Mouse (Mus musculus): Measurements from ENCODE around the gene Syne3.

The Syne3 gene

DNA sequence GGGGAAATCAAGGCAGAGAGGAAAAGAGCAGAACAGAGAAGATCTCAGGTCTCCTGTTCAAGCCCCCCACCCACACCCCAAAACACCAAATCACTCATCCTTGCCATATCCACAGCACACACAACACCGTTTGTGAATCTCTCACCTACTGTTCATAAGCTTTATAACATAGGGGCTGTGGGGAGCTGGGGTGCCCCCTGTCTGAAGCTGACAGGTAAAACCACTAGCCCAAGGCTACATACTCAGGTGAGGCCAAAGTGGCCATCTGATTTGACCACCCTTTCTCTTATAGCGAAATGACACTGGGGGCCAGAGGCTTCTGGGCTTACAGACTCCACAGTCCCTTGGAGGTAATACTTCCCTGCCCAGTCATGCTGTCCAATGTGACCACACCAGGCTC is 1.5 kb downstream of the Syne3 start:
- in situ Hi-C loops (cut with MboI; ENCODE audit: unreplicated experiment in 2 of 2) = loop anchor here (10.0 to 25.0 kb wide), 3 partner anchors 253 to 1671 kb away; partner anchors contain the start of genes Dicer1 (in 1 of the 2) and Otub2 (in 1 of the 2)

DNA sequence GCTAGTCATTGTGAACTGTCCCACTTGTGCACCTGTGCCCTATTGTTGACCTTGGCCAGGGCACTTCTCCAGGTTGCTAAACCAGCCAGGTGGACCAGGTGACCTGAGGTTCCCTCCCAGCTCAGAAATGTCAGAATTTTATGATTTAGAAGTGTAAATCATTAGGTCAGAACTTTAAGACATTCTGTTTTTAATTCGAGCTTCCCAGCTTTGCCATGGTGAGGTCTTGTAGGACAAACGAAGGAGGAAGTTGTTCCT is 4.0 kb downstream of the Syne3 start:
- in situ Hi-C loops (cut with MboI; ENCODE audit: unreplicated experiment in 2 of 2) = loop anchor here (10.0 to 25.0 kb wide), 3 partner anchors 251 to 1668 kb away; partner anchors contain the start of genes Dicer1 (in 1 of the 2) and Otub2 (in 1 of the 2)

DNA sequence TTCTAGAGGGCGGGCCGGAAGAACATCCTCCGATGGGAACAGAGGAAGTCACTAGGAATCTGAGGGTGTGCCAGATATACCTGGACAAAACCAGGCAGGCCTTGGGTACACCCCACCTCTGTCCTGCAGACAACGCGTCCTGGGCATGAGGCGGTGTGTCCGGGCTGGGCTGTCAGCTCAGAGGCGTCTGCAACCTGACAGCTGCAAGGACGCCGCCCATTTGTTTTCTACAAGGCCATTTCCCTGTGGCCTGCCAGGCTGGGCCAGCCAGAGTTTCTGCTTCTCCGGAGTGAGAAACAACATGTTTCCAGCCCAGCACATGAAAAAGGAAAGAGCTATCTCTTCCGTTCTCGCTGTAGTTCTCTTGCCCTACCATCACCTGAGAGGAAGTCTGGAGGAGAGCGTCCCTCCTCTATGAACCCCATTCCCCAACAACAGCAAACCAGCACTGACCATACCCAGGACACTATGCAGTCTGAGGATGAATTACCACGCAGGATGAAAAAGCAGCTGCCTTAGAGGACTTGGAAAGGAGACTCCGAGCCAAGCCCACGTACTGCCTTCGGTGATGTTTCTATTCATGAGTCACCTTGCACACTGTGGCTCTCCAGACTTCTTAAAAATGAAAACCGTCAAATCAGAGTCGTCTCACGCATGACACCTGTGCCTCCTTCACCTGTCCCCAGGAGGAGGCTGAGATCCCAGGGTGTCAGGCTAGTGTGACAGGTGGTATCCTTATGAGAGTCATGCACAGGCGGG is 4.5 kb downstream of the Syne3 start:
- in situ Hi-C loops (cut with MboI; ENCODE audit: unreplicated experiment in 2 of 2) = loop anchor here (10.0 to 25.0 kb wide), 3 partner anchors 250 to 1668 kb away; partner anchors contain the start of genes Dicer1 (in 1 of the 2) and Otub2 (in 1 of the 2)

DNA sequence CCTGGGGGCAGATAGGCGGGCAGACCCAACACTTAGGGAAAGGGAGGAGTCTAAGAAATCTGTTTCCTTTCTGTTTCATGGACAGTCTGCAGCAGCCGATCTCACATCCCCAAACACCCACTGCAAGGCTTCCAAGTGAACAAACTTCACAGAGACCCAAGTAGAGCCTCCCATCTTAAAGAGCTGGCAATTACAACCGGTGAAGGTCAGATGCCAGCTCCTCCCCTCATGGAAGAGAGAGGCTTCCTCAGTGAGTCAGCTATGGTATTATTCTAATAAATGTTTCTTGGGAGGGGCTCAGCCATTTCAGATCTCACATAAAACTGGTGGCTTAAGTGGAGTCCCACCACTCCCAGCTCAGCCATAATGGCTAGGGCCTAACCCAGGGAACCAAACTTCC is 5.9 kb downstream of the Syne3 start:
- in situ Hi-C loops (cut with MboI; ENCODE audit: unreplicated experiment in 2 of 2) = loop anchor here (10.0 to 25.0 kb wide), 3 partner anchors 249 to 1666 kb away; partner anchors contain the start of genes Dicer1 (in 1 of the 2) and Otub2 (in 1 of the 2)

DNA sequence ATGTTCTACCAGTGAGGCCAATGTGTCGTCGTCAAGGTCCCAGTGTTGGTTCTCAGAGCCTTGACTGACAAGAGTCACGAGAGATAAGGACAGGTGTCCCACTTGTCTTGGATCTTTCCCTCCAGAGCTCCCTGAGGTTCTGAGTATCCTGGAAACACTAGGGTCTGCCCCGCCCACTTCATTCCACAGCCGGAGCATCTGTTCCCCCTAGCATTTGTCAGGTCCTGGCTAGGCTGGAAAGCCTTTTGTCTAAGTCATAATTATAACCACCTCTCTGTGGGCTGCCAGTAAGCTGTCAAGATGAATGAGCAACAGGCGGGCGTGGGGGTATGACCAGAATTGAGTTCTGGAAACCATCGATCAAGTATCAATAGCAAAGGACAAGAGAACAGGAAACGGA is 6.5 kb downstream of the Syne3 start:
- in situ Hi-C loops (cut with MboI; ENCODE audit: unreplicated experiment in 2 of 2) = loop anchor here (10.0 to 25.0 kb wide), 3 partner anchors 248 to 1666 kb away; partner anchors contain the start of genes Dicer1 (in 1 of the 2) and Otub2 (in 1 of the 2)

DNA sequence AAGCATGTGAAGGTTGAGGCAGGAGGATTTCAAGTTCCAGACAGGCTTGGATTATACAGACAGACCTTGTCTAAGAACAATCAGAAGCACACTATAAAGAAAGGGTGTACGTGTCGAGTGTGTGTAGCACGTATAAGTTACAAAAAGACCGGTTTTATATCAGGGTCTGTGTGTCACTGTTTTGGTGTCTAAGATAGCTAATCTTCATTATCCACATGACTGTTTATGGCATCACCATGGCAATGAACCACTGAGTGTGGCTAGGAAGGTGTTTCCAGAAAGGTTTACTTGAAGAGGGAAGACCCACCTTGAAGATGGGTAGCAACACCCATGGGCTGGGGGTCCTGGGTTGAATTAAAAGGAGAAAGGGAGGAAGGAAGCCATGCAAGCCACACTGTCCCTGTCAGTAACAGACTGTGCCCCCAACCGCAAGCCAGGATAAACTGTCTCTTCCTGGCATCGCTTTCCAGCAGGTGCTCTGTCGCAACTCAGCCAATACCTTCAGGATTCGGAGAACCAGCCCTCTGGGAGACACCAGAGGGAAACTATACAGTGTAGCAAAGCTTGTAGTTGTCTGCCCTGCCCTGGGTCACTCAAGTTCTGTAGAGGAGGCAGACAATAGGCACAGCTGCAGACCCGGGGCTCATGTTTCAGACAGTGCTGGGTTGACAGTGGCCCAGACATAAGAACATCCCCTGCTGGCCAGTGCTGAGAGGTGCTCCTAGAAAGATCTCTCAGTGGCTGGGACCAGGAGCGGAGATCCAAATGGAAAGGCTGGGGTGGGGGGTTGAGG is 7.1 kb downstream of the Syne3 start:
- in situ Hi-C loops (cut with MboI; ENCODE audit: unreplicated experiment in 2 of 2) = loop anchor here (10.0 to 25.0 kb wide), 3 partner anchors 248 to 1665 kb away; partner anchors contain the start of genes Dicer1 (in 1 of the 2) and Otub2 (in 1 of the 2)

DNA sequence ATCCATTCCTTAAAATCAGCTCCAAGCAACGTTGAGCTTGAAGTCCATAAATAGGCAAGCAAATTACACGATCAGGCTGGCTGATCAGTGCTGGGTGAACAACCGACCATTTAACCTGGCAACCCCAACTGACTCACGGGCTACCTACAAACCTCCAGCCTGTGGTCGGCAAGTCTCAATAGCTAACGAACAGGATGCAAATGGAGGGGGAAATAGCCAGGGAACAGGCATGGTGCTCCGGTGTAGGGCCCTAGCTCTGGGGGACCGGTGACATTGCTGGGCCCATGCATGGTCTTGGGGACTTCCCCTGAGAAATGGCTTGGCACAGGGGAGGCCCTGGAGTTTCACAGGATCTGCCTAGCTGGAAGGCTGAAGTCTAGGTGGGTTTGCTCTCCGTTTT is 8.3 kb downstream of the Syne3 start:
- in situ Hi-C loops (cut with MboI; ENCODE audit: unreplicated experiment in 2 of 2) = loop anchor here (10.0 to 25.0 kb wide), 3 partner anchors 247 to 1664 kb away; partner anchors contain the start of genes Dicer1 (in 1 of the 2) and Otub2 (in 1 of the 2)

DNA sequence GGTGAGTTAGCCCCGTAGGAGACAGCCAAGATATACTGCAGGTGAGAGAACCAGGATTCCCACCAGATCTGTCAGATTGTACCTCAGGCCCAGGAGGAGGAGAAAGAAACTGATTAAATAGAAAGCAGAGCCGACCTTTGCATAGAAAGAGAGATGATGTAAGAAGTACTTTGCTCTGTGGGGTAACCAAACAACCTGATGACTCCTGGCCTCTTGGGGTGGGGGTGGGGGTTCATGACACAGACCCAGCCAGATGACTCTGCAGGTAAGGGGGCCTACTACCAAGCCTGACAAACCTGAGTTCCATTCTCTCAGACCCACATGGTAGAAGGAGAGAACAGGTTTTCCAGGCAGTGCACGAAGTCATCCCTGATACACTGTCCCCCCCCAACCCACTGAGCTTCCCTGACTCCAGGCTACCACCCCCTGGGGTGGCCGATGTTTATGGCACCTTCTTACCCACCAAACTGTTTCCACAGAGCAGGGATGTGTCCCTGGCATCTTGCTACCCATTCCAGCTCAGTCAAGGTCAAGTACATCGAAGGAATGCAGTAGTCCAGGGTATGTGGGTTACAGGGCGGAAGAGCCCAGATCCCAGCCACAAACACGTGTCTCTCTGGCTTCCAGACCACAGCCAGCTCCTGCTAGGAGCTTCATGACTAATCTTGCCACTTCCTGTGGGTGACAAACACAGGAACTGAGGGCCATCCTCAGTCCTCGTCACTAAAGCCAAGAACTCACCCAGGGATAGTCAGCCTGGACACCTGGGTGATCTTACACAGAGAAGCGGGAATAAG is 8.9 kb downstream of the Syne3 start:
- in situ Hi-C loops (cut with MboI; ENCODE audit: unreplicated experiment in 2 of 2) = loop anchor here (10.0 to 25.0 kb wide), 3 partner anchors 246 to 1663 kb away; partner anchors contain the start of genes Dicer1 (in 1 of the 2) and Otub2 (in 1 of the 2)

DNA sequence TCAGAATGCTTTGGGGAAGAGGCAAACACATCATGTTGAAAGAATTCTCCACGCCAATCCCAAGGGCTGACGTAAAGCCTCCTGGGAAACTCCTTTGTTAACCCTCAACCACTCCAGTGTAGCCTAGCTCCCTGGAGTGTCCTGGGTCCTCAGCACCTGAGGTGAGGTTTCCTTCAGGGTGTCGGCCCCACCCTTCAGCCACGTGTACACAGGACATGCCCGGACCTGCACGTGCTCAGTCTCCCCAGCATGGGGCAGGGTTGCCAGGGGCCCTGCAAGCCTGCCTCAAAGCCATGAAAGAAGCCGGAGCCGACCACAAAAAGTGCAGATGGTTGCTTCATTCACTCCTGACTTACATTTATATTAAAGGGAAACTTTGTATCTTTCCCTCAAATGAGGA is 10.4 kb downstream of the Syne3 start:
- in situ Hi-C loops (cut with MboI; ENCODE audit: unreplicated experiment in 2 of 2) = no loop called here

DNA sequence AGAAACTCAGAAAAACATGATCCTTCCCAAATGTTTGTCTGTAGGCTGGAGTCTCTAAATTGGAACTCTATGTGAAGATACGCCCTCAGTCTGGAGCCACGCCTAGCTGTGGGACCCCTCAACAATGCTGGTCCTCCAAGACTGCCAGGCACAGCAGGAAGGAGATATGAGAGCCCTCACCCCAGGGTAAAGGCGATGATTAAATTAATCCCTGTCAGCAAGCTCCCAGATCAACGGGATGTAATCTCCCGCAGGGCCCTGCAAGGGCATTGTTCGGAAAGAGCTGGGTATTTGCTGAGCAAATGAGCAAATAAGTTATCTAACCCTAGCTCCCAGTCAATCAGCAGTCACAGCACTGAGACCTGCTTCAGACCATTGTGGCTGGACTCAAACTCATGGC is 11.1 kb downstream of the Syne3 start:
- in situ Hi-C loops (cut with MboI; ENCODE audit: unreplicated experiment in 2 of 2) = no loop called here

DNA sequence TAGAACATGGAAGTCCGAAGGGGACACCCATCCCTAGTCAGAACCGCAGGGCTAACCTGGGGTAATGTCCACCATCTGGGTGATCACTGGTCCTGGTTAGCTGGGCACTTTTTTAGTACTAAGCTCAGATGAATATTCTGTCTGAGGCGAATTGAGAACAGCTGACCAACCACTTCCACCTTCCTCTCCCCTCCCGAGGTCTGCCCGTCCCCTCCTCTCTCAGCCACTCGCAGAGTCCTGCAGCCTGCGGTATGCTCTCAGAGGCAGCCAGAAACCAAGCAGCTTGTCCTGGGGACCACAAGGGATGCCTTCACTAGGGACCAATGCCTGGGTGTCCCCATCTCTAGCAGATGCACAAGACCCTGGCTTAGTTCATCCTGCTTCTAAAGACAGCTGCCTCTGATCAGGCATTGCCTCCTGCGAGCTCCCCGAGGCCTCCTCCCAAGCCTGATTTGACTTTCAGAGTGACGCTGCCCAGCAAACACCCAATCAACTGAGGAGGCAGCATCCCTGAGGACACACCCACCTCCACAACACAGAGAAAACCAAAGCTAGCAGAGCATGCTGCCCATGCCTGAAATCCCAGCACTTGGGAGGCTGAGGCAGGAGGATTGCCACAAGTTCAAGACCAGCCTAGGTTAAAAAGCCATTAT is 11.8 kb downstream of the Syne3 start:
- in situ Hi-C loops (cut with MboI; ENCODE audit: unreplicated experiment in 2 of 2) = no loop called here

DNA sequence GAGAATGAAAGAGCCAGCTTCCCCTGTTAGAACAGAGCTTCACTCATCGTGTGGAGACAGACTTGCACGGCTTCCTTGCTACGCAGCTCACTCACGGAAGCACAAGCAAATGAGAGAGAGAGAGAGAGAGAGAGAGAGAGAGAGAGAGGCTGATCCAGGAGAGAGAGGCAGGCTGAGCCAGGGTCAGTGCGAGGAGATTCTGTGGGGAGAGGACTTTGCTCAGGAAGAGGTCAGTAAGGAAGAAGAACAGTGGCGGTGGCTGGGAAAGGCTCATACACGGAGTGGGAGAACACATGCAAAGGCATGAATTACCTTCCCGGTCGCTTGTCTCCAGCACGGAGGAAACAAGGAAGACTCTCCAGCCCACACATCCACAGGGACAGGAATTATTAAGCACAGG is 12.4 kb downstream of the Syne3 start:
- in situ Hi-C loops (cut with MboI; ENCODE audit: unreplicated experiment in 2 of 2) = no loop called here

DNA sequence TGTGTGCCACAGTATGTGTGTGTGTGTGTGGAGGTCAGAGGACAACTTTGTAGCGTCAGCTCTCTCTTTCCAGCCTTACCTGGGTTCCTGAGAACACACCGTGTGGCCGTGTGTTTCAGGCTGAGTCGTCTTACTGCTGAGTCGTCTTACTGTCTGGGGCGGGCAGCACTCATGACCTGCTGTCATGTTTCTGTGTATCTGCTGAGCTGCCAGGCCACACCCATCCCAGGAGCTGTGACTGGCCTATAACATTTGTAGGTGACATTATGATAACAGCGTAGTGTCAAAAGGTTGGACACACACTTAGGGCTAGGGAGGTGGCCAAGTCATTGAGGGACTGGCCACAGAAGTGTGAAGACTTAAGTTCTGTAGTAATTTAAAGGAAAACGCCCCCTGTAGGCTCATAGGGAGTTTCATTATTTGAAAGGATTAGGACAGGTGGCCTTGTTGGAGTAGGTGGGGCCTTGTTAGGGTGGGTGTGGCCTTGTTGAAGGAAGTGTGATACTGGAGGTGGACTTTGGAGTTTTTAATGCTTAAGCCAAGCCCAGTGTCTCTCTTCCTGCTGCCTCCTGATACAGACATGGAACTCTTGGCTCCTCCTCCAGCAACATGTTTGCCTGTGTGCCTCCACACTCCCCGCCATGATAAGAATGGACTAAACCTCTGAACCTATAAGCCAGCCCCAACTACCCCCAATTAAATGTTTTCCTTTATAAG is 13.4 kb downstream of the Syne3 start:
- in situ Hi-C loops (cut with MboI; ENCODE audit: unreplicated experiment in 2 of 2) = no loop called here

DNA sequence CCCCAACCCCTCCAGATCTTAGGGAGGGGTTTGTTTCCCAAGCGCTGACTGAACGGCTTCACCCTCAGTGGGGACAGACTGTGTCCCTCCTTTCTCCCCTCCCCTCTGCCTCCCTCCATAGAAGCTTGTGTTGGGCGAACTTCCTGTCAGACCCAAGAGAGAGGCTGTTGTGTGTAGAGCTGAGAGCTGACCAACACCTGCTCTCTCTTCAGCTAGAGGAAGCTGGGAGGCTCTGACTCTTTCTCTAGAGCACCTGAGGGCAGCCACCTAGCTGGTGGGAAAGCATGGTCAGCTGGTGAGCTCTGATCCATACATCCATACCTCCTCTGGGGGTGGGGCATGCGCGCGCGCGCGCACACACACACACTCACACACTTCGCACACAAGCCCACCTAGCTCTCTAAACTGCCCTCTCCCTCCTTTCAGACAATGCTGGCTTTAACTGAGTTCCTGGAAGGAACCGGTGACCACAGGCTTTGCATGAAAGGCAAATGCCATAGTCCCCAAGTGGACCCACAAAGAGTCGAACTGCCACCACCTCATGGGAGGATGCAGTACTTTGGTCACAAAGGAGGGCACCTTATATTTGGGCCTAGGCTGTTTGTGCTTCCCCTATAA is 14.2 kb downstream of the Syne3 start:
- in situ Hi-C loops (cut with MboI; ENCODE audit: unreplicated experiment in 2 of 2) = no loop called here

DNA sequence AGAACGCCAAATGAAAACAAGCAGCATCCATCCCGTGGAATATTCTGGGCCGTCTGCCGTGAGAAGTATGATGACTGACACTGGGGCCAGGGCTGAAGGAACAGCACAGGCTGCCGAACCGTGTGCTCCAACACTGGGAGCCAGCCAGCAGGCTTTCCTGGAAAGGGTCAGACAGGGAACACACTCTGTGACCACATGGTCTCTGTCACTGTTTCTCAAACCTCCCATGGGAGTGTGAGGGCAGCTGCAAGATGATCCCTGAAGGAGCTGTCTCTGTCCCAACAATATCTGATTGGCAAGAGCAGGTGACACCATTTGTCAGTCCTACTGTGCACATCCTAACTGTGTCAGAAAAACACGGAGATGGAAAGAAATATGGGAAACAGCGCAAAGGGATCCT is 16.8 kb downstream of the Syne3 start:
- in situ Hi-C loops (cut with MboI; ENCODE audit: unreplicated experiment in 2 of 2) = no loop called here

DNA sequence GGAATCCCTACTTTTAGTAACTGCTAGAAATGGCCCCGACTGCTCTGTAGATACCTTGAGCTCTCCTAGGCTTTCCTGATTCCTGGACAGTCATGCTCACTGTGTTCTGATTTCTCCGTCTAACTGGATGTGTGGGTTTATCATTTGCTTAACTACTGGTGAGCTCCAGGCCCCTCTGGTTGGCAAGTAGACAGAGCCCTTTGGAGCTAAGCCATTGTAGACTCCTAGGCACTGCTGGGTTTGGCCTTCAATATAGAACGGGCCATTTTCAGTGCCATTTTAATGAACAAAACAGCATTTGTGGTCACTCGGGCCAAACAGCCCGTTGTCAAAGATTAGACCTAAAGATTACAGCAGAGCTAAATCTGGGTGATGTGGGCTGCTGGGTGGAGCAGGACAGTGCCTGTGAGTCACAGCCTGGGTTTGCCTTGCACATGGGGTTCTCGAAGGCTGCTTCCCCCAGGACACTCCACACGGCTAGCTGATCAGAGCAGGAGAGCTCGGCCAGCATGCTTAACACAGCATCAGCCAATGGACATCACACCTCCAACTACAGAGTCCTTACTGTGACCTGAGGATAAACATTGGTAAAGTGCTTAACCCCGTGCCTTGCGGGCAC is 17.4 kb downstream of the Syne3 start:
- in situ Hi-C loops (cut with MboI; ENCODE audit: unreplicated experiment in 2 of 2) = no loop called here

DNA sequence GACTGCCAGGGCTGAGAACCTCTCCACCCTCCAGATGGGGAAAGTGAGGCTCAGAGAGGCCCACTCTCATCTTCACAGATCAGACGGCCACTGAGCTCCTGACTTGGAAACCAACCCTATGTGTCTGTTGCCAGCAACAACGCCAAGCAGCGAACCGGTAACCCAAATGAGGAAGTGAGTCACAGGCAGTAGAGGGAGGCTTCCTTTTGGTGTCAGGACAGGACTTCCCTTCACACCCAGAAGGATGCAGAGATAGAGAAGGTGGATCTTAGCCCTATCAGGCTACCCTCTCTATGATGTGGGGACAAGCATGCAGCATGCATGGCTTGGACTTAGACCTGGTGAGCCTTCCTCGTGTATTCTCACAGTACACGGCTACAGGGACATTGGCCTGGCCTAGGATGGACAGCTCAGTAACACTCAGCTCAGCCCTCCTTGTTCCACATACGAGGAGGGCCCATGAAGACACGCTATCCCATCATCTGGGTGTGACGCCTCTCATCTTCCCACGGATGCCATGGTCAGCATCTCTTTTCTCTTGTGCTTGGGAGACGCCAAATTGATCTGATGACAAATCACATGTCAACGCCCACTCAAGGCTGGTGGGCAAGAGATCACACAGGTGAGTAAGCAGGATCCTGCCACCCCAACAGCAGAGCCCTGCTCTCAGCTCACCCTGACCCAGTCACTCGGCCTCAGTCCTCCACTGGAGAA is 18.7 kb downstream of the Syne3 start:
- in situ Hi-C loops (cut with MboI; ENCODE audit: unreplicated experiment in 2 of 2) = no loop called here

DNA sequence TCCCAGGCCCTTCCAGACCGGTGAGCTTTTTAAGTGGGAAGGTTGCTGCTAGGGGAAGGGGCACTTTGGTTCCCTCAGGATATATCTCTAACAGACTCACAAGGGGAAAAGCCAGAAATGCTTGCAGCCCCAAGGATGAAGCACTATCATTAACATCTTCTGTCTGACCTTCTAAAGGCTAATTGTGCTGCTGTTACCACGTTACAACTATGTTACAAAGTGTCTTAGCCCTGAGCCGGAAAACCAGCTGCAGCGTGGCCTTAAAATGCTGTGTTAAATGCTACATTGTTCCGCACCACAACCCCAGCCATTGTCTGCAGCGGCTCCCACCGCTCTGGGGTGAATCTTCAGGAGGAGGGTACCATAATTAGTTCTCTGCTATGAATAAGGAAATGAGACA is 21.7 kb downstream of the Syne3 start:
- in situ Hi-C loops (cut with MboI; ENCODE audit: unreplicated experiment in 2 of 2) = no loop called here

All from v-Abl transformed pro-B cells (cell line).